Mouse (Mus musculus): ENCODE measurements around the gene Poglut1. TPM values are rescaled to one million over a fixed set of nuclear protein-coding genes. Genes with fewer than 3 reads are reported as not detected.

The Poglut1 gene
- total RNA-seq, 2 experiments from 2014 or later, result 43.4 TPM

GRCm38 (mm10) chr16:38476312-38477240 is 73.5 kb downstream of the Poglut1 start:
- peak; percentile 26 to 44 for DNase-seq (ENCODE audit: low spot score in 2 of 2)

GRCm38 (mm10) chr16:38475681-38476311 is 74.3 kb downstream of the Poglut1 start:
- DNase-seq (ENCODE audit: low spot score in 2 of 2), result no peak

Other genes starting within 250 kb of the Poglut1 start
- gene Maats1, start 208.1 kb downstream of the Poglut1 start, total RNA-seq (2021), result 1 to 10 TPM in 1 of 2 experiments, under 1 TPM in 1; 0.82 to 1.5 TPM
- 100 to 1,000 TPM; 140 to 142 TPM for gene Cox17, start 203.3 kb downstream of the Poglut1 start, total RNA-seq (2021)
- not detected for gene Gm21987, start 203.2 kb downstream of the Poglut1 start, total RNA-seq (2021)
- 1 to 10 TPM in 1 of 2 experiments, under 1 TPM in 1; 0.89 to 1.3 TPM for gene Popdc2, start 188.0 kb downstream of the Poglut1 start, total RNA-seq (2021)
- gene Pla1a, start 117.1 kb downstream of the Poglut1 start, total RNA-seq (2021), result 1 to 10 TPM in 1 of 2 experiments, under 1 TPM in 1; 0.94 to 1.0 TPM
- 10 to 100 TPM; 61.6 to 63.2 TPM for gene Adprh, start 97.6 kb downstream of the Poglut1 start, total RNA-seq (2021)
- gene Cd80, start 94.7 kb downstream of the Poglut1 start, total RNA-seq (2021), result under 1 TPM; 0.30 to 0.65 TPM
- 10 to 100 TPM; 33.9 to 36.2 TPM for gene Timmdc1, start 27.6 kb downstream of the Poglut1 start, total RNA-seq (2021)
- 10 to 100 TPM; 20.8 to 21.0 TPM for gene Tmem39a, start 8.4 kb upstream of the Poglut1 start, total RNA-seq (2021)
- gene Arhgap31, start 163.0 kb upstream of the Poglut1 start, total RNA-seq (2021), result 10 to 100 TPM; 14.7 to 17.8 TPM
- 10 to 100 TPM; 21.5 to 23.0 TPM for gene B4galt4, start 192.0 kb upstream of the Poglut1 start, total RNA-seq (2021)